ENCODE assay signal across 21 mouse cellular contexts in the genomic region with DNA sequence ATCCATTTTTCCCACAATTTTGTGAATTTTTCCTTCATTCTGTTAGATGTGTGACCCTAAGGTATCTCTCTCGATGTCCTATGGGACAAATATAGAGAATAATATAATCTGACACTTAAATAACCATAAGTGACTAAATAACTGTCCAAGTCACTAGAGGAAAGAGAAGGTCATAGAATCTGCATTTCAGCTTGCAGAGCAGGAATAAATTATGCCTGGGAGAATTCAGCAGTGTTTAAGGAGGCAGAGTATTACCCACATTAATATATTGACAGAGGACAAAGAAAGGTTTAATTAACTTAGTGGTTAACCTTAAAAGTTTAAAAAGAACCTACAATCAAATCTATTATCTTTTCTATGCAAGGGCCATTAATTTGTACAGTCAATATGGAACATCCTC.
"Had no signal": no experiment of that assay in that cellular context is flagged by ENCODE, and none has a peak within 500 bp of the region (broad histone marks: within the 10 kb centered on the region; RNA-seq: fewer than 3 reads in every experiment).

No protein-coding gene starts in this region.

- DNase-seq: liver, embryonic 13.5 days; liver, postnatal 0 days; lung, adult 2 months; lung, postnatal 14 days; lung, postnatal 36 days; retina, postnatal 1 day; right cerebral cortex, adult 18-20 months; right cerebral cortex, postnatal 25 days; right cerebral cortex, postnatal 4 days; spleen, adult 18-20 months; thymus, adult 18-20 months; thymus, postnatal 14 days; thymus, postnatal 36 days had no signal

- H3K9me3 ChIP-seq: liver, embryonic 13.5 days; liver, embryonic 15.5 days; lung, embryonic 15.5 days; midbrain, embryonic 10.5 days; midbrain, embryonic 15.5 days had no signal

- H3K9ac ChIP-seq: liver, embryonic 13.5 days; liver, embryonic 15.5 days; liver, postnatal 0 days; lung, embryonic 15.5 days; midbrain, embryonic 15.5 days had no signal

- H3K4me1 ChIP-seq: liver, embryonic 13.5 days; liver, embryonic 15.5 days; lung, embryonic 15.5 days; midbrain, embryonic 10.5 days; midbrain, embryonic 15.5 days had no signal

- H3K4me2 ChIP-seq: liver, embryonic 11.5 days; liver, embryonic 13.5 days; liver, embryonic 15.5 days; lung, embryonic 15.5 days; midbrain, embryonic 15.5 days had no signal

- H3K27ac ChIP-seq: liver, embryonic 13.5 days; liver, embryonic 15.5 days; lung, embryonic 15.5 days; macrophage; midbrain, embryonic 10.5 days; midbrain, embryonic 15.5 days had no signal

- ATAC-seq: liver, postnatal 0 days; lung, postnatal 0 days; midbrain, embryonic 15.5 days had no signal

- H3K36me3 ChIP-seq: liver, embryonic 13.5 days; liver, embryonic 15.5 days; lung, embryonic 15.5 days; midbrain, embryonic 10.5 days; midbrain, embryonic 15.5 days had no signal

- H3K4me3 ChIP-seq: liver, embryonic 13.5 days; liver, embryonic 15.5 days; lung, embryonic 15.5 days; midbrain, embryonic 10.5 days; midbrain, embryonic 15.5 days; myocyte had no signal

- H3K27me3 ChIP-seq: liver, embryonic 13.5 days; liver, embryonic 15.5 days; lung, embryonic 15.5 days; midbrain, embryonic 15.5 days had no signal
